Mouse (Mus musculus) limb, embryonic 11.5 days (tissue): ENCODE measurements around the gene Olfr729. TPM values are rescaled to one million over a fixed set of nuclear protein-coding genes. Genes with fewer than 3 reads are reported as not detected.

Experiments
- ATAC-seq: fragments of 200-750 bp; cut with Nextera tagmentation; 2 replicates; pipeline ENCODE4 v1.8.0; 2017; ENCODE audit warnings: low read depth; ENCODE audit not compliant: insufficient number of reproducible peaks, low FRiP score, low TSS enrichment
- DNase-seq: peaks from one replicate; pipeline ENCODE4 v3.0.0-alpha.2; 2015; ENCODE audit warnings: low spot score
- H3K27ac ChIP-seq: fragments of 300-500 bp; sonication (generic); replicated peaks from 2 replicates; pipeline ENCODE4 v1.5.1; 2014; ENCODE audit warnings: low read depth, mild to moderate bottlenecking, low read length
- H3K27me3 ChIP-seq: fragments of 300-500 bp; sonication (generic); 2 replicates; pipeline ENCODE4 v1.6.1; 2014; ENCODE audit warnings: mild to moderate bottlenecking, low read length, mixed read lengths; ENCODE audit not compliant: control insufficient read depth, insufficient read depth
- H3K36me3 ChIP-seq: fragments of 300-500 bp; sonication (generic); 2 replicates; pipeline ENCODE4 v1.6.1; 2014; ENCODE audit warnings: mild to moderate bottlenecking, low read length, moderate library complexity, mixed read lengths; ENCODE audit not compliant: control insufficient read depth, insufficient read depth
- H3K4me1 ChIP-seq: fragments of 300-500 bp; sonication (generic); 2 replicates; pipeline ENCODE4 v1.6.1; 2014; ENCODE audit warnings: low read length, mixed read lengths; ENCODE audit not compliant: control insufficient read depth, insufficient read depth
- H3K4me2 ChIP-seq: fragments of 300-500 bp; sonication (generic); 2 replicates; pipeline ENCODE4 v1.6.1; 2014; ENCODE audit warnings: low read depth, mild to moderate bottlenecking, moderate library complexity; ENCODE audit not compliant: severe bottlenecking
- H3K4me3 ChIP-seq: fragments of 300-500 bp; sonication (generic); 2 replicates; pipeline ENCODE4 v1.5.1; 2014; ENCODE audit warnings: low read depth, low read length
- H3K9ac ChIP-seq: fragments of 300-500 bp; sonication (generic); 2 replicates; pipeline ENCODE4 v1.6.1; 2014; ENCODE audit warnings: mild to moderate bottlenecking, low read length
- H3K9me3 ChIP-seq: fragments of 300-500 bp; sonication (generic); 2 replicates; pipeline ENCODE4 v1.6.1; 2016; ENCODE audit warnings: low read length; ENCODE audit not compliant: control insufficient read depth
- WGBS: fragments of 180-500 bp; shearing (Covaris S2); extraction: QIAGEN DNeasy Blood & Tissue Kit; methylation state at CpG from one replicate; pipeline ENCODE4 v1.1.7; 2014; 5-methylcytosine and 5-hydroxymethylcytosine counted together
- polyA plus RNA-seq: library from polyadenylated mRNA; unstranded; fragments of >200 nt; fragmentation: Nextera tagmentation; extraction: Ambion mirVana; gene quantifications from 2 replicates; pipeline ENCODE4 v1.2.1, GENCODE M21; 2014

Gene Olfr729
- polyA plus RNA-seq: 0.06 TPM in 1 of 2 replicates, not detected in the other

- H3K4me3 ChIP-seq: no peak within 1 kb of the TSS
- no peak within 1 kb of the TSS for H3K9ac ChIP-seq
- no peak within 1 kb of the TSS for H3K4me2 ChIP-seq
- no peak within 1 kb of the TSS for H3K27ac ChIP-seq
- H3K27me3 ChIP-seq: no peaks in the 10 kb centered on the region
- no peak for DNase-seq
- H3K4me1 ChIP-seq: no peaks in the 10 kb centered on the region
- no peaks in the 10 kb centered on the region for H3K36me3 ChIP-seq
- no peak for ATAC-seq
- no peaks in the 10 kb centered on the region for H3K9me3 ChIP-seq
These were observed at the start of gene Olfr729 for GRCm38 (mm10) chr14:50152810-50153209. Gene Olfr729 (minus strand): TSS chr14:50152910.

DNA sequence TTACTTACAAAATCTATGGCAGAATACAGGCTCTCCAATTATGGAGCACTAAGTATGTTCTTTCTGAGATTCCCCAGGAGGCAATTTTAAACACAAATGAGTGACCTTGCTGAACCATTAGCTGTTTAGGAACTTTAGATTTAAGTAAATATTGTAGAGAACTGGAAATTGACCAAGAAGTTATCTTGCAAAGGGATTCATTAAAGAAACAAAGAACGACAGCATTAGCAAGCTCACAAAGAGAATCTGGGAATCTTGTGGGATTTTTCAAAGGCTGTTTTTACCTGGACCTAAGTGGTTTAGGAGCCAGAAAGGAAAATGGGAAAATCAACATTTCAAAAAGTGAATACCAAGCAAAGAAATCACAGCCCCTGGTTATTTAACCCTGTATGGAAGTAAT, 35.4 kb upstream of the Olfr729 start, which contains the start of gene Olfr730:
TSS of gene Olfr730 (minus strand) at position 101 of the 400 bp plus-strand sequence.
- ATAC-seq (no peak), DNase-seq (no peak)
- Histone ChIP-seq H3K27me3 (no peaks in the 10 kb centered on the region), H3K4me1 (no peaks in the 10 kb centered on the region), H3K9me3 (no peaks in the 10 kb centered on the region), H3K36me3 (no peaks in the 10 kb centered on the region), H3K27ac (no peak within 1 kb of the TSS), H3K9ac (no peak within 1 kb of the TSS), H3K4me3 (no peak within 1 kb of the TSS), H3K4me2 (no peak within 1 kb of the TSS)
- WGBS: 73% methylated on average over 1 of the region's 1 CpGs

- ATAC-seq: no peak
These were observed 10.1 kb downstream of the Olfr729 start, which contains the start of gene Olfr728 for GRCm38 (mm10) chr14:50142580-50142979. Gene Olfr728 (minus strand): TSS chr14:50142680.

DNA sequence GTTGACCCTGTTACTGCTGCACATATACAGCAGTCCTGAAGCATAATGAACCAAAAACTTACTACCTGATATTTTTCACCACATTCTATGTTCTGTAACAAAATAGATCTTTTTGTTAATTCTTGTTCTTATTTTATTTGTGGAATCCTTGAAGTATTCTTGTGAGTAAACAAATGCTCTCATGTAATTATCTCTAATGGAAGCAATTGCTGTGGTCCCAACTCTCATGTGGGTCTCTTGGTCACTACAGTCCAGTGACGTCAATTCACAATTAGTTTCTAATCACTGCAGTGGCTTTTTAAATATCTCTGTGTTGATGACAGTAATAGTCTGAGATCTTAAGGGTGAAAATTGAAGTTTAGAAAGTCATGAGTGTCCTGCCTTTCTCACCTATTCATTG, 29.8 kb downstream of the Olfr729 start, which contains the start of gene Olfr727:
TSS of gene Olfr727 (plus strand) at position 301 of the 400 bp plus-strand sequence.
- DNase-seq: no peak
- Histone ChIP-seq H3K27me3 (no peaks in the 10 kb centered on the region), H3K36me3 (no peaks in the 10 kb centered on the region), H3K4me1 (no peaks in the 10 kb centered on the region), H3K27ac (no peak within 1 kb of the TSS), H3K4me3 (no peak within 1 kb of the TSS), H3K9me3 (no peaks in the 10 kb centered on the region), H3K4me2 (no peak within 1 kb of the TSS), H3K9ac (no peak within 1 kb of the TSS)
- ATAC-seq: no peak
- 87% methylated on average over 1 of the region's 1 CpGs for WGBS

More at GRCm38 (mm10) chr14:50142580-50142979, 10.1 kb downstream of the Olfr729 start, which contains the start of gene Olfr728:
- DNase-seq: no peak
- no peaks in the 10 kb centered on the region for H3K4me1 ChIP-seq
- WGBS: 87% methylated on average over 5 of the region's 5 CpGs
- no peak within 1 kb of the TSS for H3K27ac ChIP-seq
- no peak within 1 kb of the TSS for H3K4me3 ChIP-seq
- H3K9me3 ChIP-seq: no peaks in the 10 kb centered on the region
- no peak within 1 kb of the TSS for H3K4me2 ChIP-seq
- H3K9ac ChIP-seq: no peak within 1 kb of the TSS
- no peaks in the 10 kb centered on the region for H3K27me3 ChIP-seq
- H3K36me3 ChIP-seq: no peaks in the 10 kb centered on the region

Other genes starting within 250 kb of the Olfr729 start
- gene Olfr723, start 221.1 kb downstream of the Olfr729 start, polyA plus RNA-seq: not detected in 2 replicates
- gene Olfr724, start 189.6 kb downstream of the Olfr729 start, polyA plus RNA-seq: not detected in 2 replicates
- 0.23 TPM in 1 of 2 replicates, not detected in the other for gene Olfr725, start 112.5 kb downstream of the Olfr729 start, polyA plus RNA-seq
- gene Olfr726, start 62.0 kb downstream of the Olfr729 start, polyA plus RNA-seq: not detected in 2 replicates
- gene Olfr727, start 29.7 kb downstream of the Olfr729 start, polyA plus RNA-seq: not detected in 2 replicates
- gene Olfr728, start 10.2 kb downstream of the Olfr729 start, polyA plus RNA-seq: not detected in 2 replicates
- not detected in 2 replicates for gene Olfr730, start 35.3 kb upstream of the Olfr729 start, polyA plus RNA-seq
- not detected in 2 replicates for gene Olfr731, start 89.0 kb upstream of the Olfr729 start, polyA plus RNA-seq
- gene Olfr732, start 131.3 kb upstream of the Olfr729 start, polyA plus RNA-seq: not detected in 2 replicates
- not detected in 2 replicates for gene Olfr733, start 148.6 kb upstream of the Olfr729 start, polyA plus RNA-seq
- gene Olfr734, start 173.9 kb upstream of the Olfr729 start, polyA plus RNA-seq: not detected in 2 replicates
- gene Olfr735, start 196.0 kb upstream of the Olfr729 start, polyA plus RNA-seq: not detected in 2 replicates
- not detected in 2 replicates for gene Tlr11, start 205.0 kb upstream of the Olfr729 start, polyA plus RNA-seq
- not detected in 2 replicates for gene Olfr736, start 228.3 kb upstream of the Olfr729 start, polyA plus RNA-seq